Mouse (Mus musculus): ENCODE measurements around the gene Tmem171. TPM values are rescaled to one million over a fixed set of nuclear protein-coding genes. Genes with fewer than 3 reads are reported as not detected.

The Tmem171 gene
- total RNA-seq (2021): under 1 TPM in 1 of 2 experiments, not detected in 1; 0.58 TPM
- long read RNA-seq, experiment 1: 0 reads
- long read RNA-seq, experiment 2: 0 reads

GRCm38 (mm10) chr13:98694773-98695314, at the start of gene Tmem171:
TSS of gene Tmem171 (minus strand) at chr13:98694834.
- no peak for DNase-seq (ENCODE audit: low spot score in 2 of 2)

GRCm38 (mm10) chr13:98743829-98744228, 49.2 kb upstream of the Tmem171 start:
- no peak for DNase-seq (ENCODE audit: low spot score in 2 of 2)

DNA sequence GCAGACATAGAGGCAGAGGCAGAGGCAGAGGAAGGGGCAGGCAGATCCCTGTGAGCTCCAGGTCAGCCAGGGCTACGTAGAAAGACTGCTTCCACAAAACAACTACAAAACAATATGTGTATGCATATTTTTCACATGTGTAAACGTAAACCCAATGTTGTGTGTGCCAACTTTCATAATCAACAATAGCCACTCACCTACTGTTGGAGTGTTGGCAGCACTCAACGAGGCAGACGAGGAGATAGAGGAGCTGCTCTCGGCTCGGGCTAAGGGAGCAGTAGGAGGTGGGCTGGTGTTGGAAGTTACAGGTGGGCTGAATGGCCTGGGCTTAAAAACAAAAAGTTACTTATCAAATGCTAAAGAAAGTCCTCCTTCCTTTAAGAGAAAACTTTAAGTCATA, 48.6 kb upstream of the Tmem171 start:
- no peak for DNase-seq (ENCODE audit: low spot score in 2 of 2)

DNA sequence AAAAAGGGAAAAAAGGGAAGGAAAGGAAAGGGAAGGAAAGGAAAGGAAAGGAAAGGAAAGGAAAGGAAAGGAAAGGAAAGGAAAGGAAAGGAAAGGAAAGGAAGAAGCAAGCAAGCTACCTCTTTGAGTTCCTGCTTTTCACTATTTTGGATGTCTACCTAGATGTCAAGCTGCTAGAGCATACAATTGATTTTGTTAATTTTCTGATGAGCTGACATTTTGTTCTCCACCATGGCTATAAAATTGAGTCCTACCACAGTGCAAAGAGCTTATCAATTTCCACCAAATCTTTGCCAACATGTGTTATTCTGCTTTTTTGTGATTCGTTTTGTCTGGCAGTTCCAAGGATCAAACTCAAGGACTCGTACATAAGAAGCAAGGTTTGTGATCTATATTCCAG, 43.6 kb upstream of the Tmem171 start:
- DNase-seq (ENCODE audit: low spot score in 2 of 2): no peak

DNA sequence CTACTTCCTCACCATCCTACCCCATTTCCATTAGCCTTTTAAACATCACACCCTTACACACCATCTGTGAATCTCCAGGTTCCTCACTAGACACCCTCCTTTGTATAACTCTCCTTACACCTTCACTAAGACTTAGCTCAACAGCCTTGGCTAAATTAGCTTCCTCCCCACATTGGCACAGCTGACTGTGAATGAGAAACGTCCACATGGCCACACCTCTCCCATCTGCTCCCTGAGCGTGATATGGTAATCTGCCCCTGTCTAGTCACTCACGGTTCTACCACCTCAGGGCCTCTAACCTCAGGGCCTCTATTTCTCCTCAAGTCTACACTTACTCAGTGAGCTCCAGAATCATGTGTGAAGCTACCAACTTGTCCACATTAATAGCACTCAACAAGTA, 38.7 kb upstream of the Tmem171 start:
- no peak for DNase-seq (ENCODE audit: low spot score in 2 of 2)

DNA sequence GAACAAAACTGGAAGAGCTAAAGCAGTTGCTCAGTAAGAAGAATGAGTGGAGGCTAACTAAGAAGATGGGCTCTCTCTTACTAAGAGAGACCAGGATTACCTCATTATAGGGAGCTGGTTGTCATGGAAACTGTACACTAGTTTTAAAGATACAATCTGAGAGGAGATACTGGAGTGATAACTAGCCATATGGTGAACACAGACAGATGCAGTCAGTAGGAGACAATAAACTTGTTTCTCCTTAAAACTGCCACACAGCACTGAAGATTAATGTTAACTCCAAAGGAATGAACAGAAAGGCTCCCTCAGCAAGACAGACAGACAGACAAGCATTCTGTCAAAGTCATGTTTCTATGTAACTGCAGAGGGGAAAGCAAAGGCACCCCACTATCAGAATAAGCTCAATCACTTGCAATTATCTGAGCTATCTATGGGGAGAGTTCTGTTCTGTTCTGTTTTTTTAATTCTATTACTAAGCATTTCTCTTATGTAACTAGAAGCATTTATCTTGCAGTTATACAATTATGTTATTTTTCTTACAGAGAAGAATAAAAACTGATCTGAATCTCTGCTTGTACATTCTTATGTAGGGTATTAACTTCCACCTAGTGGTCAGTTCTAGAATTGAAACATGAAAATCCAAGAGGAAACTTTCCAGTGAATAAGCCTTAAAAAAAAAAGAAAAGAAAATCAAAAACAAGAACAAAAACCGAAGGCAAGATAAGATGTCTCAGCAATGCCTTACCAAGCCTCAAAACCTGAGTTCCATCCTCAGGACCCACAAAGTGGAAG, 34.8 kb upstream of the Tmem171 start:
- peak in 1 of 2 experiments; percentile 44 for DNase-seq (ENCODE audit: low spot score in 2 of 2)

GRCm38 (mm10) chr13:98726494-98726893, 31.9 kb upstream of the Tmem171 start:
- DNase-seq (ENCODE audit: low spot score in 2 of 2): peak in 1 of 2 experiments; percentile 24

DNA sequence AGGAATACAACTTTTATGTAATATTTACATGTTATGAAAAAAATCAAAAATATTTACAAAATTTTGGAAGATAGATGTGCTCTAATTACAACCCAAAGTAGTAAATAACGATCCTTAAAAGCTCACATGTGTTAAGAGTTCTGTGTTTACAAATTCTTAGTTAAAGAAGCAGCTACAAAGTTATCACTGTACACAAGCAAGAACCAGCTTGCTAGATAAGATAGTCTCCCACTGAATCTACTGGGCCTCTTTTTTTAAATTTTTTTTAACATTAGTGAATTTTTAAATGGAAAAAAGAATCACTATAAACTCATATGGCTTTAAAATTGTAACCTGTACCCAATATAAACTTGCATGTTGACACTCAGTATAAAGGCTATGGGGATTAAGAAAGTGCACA, 28.8 kb upstream of the Tmem171 start:
- DNase-seq (ENCODE audit: low spot score in 2 of 2): no peak

- DNase-seq (ENCODE audit: low spot score in 2 of 2): no peak
Measured at GRCm38 (mm10) chr13:98722296-98722695, 27.7 kb upstream of the Tmem171 start.

DNA sequence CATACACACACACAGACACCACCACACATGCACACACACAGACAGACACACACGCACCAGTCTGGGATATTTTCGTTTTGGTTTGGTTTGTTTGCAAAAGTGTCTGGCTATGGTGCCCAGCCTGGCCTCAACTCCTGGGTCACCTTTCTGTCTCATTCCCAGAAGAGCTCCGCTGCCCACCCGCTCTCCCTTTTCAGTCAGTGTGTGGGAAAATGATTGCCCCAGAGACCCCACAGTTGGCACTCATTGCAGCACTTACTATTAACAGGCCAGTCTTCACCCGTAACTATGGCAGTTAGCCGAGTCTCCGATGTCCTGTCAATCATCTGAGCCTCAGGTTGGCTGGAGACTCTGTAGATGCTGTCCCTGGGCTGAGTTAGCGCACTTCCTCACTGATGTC, 21.5 kb upstream of the Tmem171 start:
- DNase-seq (ENCODE audit: low spot score in 2 of 2): no peak

GRCm38 (mm10) chr13:98715443-98715990, 20.9 kb upstream of the Tmem171 start:
- DNase-seq (ENCODE audit: low spot score in 2 of 2): no peak

- no peak for DNase-seq (ENCODE audit: low spot score in 2 of 2)
Measured at GRCm38 (mm10) chr13:98710655-98711054, 16.0 kb upstream of the Tmem171 start.

DNA sequence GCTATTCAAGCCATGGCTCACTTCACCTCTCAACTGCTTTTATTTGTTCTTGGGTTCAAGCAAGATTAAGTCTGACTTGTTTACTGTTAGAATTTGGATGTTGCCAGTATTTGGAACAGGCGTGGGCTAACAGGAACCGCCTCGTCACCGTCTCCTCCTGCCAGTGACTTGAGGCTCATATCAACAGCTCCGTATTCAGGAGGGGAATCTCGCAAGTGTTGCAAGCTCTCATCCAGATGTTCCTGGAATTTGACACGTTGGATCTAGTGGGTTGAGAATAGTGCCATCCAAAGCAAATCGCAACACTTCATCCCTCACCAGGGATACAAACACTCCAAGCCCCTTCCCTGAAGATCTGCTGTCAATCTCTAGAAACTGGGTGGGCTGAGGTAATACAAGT, 15.6 kb upstream of the Tmem171 start:
- no peak for DNase-seq (ENCODE audit: low spot score in 2 of 2)

DNA sequence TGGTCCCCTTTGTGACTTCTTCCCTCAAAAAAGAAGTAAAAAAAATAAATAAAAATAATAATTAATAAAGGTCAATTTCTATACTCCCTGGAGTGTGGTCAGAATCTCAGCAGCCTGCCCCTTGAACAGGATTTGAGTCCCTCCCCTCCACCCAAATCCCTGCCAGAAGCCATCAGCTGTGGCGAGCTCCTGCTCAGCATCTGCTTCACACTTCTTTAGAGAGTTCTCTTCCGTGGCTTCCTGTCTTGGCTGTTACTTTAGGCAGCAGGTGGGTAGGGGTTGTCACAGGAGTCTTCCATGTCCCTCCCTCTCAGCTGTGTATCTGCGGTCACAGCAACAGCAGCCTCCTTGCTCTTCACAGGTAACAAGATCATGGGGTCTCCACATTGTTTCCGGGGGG, 10.9 kb upstream of the Tmem171 start:
- DNase-seq (ENCODE audit: low spot score in 2 of 2): no peak

DNA sequence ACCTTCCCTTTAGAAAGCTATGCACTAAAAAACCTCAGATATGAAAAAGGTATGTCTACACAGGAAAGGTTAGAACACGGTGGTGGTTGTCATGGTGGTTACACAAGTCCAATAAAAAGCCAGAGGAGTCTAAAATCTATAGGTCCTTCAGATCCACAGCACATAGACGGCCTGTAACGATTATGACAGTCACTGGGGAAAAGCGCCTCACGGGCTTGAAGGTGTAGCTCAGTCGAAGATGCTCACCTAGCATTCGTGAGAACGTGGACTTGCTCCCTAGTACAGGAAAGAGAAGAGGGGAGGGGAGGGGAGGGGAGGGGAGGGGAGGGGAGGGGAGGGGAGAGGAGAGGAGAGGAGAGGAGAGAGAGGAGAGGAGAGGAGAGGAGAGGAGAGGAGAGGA, 9.2 kb upstream of the Tmem171 start:
- DNase-seq (ENCODE audit: low spot score in 2 of 2): no peak

- DNase-seq (ENCODE audit: low spot score in 2 of 2): no peak
Measured at GRCm38 (mm10) chr13:98702361-98702760, 7.7 kb upstream of the Tmem171 start.

DNA sequence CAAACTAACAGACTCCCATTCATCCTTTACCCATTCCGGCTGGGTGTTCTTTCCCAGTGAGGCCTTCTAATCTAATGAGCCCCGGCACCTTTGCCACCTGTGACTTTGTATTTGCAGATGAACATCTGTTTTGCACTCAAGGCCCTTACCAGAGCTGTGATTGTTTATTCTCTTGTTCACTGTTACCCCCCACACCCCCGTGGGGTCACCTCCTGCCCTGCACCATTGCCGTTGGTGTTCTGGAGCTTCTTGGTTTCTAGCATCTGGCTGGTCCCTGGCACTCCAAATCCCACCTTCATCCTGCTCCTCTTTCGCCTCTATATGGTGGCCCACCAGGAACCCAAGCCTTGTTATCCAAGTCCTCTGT, 6.7 kb upstream of the Tmem171 start:
- no peak for DNase-seq (ENCODE audit: low spot score in 2 of 2)

DNA sequence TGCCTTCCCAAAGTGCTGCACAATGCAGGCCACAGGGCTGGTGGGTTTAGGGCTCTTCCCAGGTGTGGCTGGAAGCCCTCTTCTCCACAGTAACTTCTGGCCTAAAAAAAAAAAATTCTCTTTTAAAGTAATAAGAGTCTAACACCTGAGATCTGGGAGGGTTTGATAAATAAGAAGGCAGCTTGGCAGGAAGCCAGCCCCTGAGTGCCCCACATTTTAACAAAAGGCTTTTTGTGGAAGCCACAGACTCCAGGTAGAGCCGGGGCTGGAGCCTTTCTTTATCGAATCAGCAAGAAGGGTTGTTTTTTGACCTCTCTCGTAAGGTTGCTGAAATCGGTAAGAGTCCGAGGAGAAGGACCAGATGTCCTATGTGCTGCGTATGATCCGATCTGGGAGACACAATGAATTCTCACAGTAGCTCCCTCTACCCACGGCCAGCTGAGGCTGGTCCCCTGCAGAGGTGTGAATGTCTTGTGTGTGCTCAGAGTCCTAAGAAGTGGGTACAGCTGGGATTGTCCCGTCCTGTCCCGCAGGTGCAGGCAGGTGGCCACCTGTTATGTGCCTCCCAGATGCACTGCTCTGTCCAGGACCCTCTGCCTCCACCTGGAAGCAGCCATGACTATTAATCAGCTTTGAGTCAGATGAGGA, 6.2 kb upstream of the Tmem171 start:
- no peak for DNase-seq (ENCODE audit: low spot score in 2 of 2)

DNA sequence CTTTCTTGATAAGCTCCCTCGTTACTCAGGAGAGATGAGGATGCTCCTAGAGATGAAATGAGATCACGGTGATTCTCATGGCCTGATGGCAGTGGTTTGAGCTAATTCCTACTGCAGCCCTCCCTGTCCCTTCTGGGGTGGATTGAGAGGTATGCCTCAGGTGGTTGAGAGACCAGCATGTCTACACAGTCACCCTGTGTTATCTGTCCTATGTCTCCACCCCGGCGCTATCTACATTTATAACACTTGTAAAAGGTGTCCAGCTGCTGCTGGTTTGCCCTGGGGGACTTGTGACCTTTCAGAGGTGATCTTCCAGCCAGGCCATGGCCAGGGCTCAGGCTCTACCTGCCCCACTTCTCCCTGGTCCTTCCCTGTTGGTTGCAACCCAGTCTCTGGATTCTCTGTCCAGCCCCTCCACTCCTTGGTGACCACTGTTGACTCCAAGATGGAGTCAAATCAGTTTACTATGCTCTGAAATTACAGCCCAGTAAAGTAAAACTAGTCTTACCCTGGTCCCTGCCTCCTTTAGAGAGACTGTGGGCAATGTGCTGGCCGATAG, 5.4 kb upstream of the Tmem171 start:
- DNase-seq (ENCODE audit: low spot score in 2 of 2): no peak

- no peak for DNase-seq (ENCODE audit: low spot score in 2 of 2)
Measured at GRCm38 (mm10) chr13:98699051-98699744, 4.6 kb upstream of the Tmem171 start.

DNA sequence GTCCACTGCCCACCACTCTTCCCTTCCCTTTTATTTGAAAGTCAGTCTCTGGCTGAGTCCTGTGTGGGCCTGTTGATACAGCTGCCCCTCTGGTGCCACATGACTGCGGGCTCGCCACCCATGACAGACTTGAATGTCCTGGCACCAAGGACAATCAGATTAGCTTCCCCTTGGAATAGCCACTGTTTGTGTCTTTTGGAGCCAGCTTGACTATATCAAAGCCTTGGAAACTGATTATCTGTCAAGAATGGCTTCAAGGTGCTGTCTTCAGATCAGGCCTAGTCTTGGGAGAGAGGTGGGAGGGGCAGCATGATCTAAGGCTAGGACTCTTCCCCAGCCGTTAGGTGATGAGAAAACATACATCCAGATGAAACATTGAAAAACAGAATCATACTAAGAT, 2.1 kb upstream of the Tmem171 start:
- DNase-seq (ENCODE audit: low spot score in 2 of 2): no peak
